Mouse (Mus musculus) activated CD4-positive, CD25-positive, alpha-beta regulatory T cell, adult 9 weeks (primary cell): Measurements from ENCODE around the gene Tgif2lx1. TPM values are rescaled to one million over a fixed set of nuclear protein-coding genes. Genes with fewer than 3 reads are reported as not detected.

Experiments used
- polyA plus RNA-seq: library from polyadenylated mRNA; unstranded; fragments of 100-300 nt; shearing (Covaris generic); gene quantifications from one replicate; pipeline ENCODE4 v1.2.1, GENCODE M21; 2017

Tgif2lx1 gene
- polyA plus RNA-seq, result not detected

DNA sequence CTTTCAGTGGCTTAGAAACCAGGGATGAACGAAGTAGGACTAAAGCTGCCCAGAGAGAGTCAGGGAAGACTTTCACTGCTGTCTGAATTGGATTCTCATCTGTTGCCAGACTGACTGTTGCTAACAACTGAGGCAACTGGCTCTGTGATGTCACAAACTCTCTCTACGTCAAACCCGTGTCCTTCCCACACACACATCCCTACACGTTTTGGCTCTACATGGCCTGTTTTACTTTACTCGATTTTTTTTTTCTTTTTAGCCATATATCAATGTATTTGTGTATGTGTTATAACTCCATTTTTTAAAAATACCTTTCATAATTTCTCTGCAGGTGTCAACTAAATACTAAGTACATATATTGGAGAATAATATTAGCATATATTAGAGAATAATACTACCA is at the start of gene Tgif2lx1:
TSS of gene Tgif2lx1 (minus strand) at position 101 of the 400 bp plus-strand sequence.

Other genes starting within 250 kb of the Tgif2lx1 start
- not detected for gene Tgif2lx2, start 53.5 kb downstream of the Tgif2lx1 start, polyA plus RNA-seq